Mouse (Mus musculus) neural tube, embryonic 11.5 days (tissue): Measurements from ENCODE around the gene Slc5a1. TPM values are rescaled to one million over a fixed set of nuclear protein-coding genes. Genes with fewer than 3 reads are reported as not detected.

ENCODE experiments used
- ATAC-seq: fragments of 200-750 bp; cut with Nextera tagmentation; 2 replicates; pipeline ENCODE4 v1.8.0; 2017; ENCODE audit warnings: moderate number of reproducible peaks, mild to moderate bottlenecking, moderate TSS enrichment, moderate library complexity; ENCODE audit not compliant: insufficient read depth, low FRiP score, low TSS enrichment
- DNase-seq: peaks from one replicate; pipeline ENCODE4 v3.0.0-alpha.2; 2015; ENCODE audit warnings: low spot score
- H3K27ac ChIP-seq: fragments of 300-500 bp; sonication (generic); 2 replicates; pipeline ENCODE4 v1.5.1; 2014; ENCODE audit warnings: low read depth, mild to moderate bottlenecking, low read length
- H3K27me3 ChIP-seq: fragments of 300-500 bp; sonication (generic); 2 replicates; pipeline ENCODE4 v1.6.1; 2014; ENCODE audit warnings: mild to moderate bottlenecking, low read length, mixed read lengths; ENCODE audit not compliant: control insufficient read depth, insufficient read depth
- H3K36me3 ChIP-seq: fragments of 300-500 bp; sonication (generic); 2 replicates; pipeline ENCODE4 v1.6.1; 2014; ENCODE audit warnings: mild to moderate bottlenecking, low read length, moderate library complexity, mixed read lengths; ENCODE audit not compliant: control insufficient read depth, insufficient read depth
- H3K4me1 ChIP-seq: fragments of 300-500 bp; sonication (generic); 2 replicates; pipeline ENCODE4 v1.6.1; 2014; ENCODE audit warnings: low read length, mixed read lengths; ENCODE audit not compliant: control insufficient read depth, insufficient read depth
- H3K4me2 ChIP-seq: fragments of 300-500 bp; sonication (generic); 2 replicates; pipeline ENCODE4 v1.6.1; 2014; ENCODE audit warnings: low read depth, mild to moderate bottlenecking, moderate library complexity
- H3K4me3 ChIP-seq: fragments of 300-500 bp; sonication (generic); 2 replicates; pipeline ENCODE4 v1.5.1; 2014; ENCODE audit warnings: low read depth, low read length
- H3K9ac ChIP-seq: fragments of 300-500 bp; sonication (generic); 2 replicates; pipeline ENCODE4 v1.6.1; 2014; ENCODE audit warnings: mild to moderate bottlenecking, low read length
- H3K9me3 ChIP-seq: fragments of 300-500 bp; sonication (generic); 2 replicates; pipeline ENCODE4 v1.6.1; 2016; ENCODE audit warnings: low read length; ENCODE audit not compliant: control insufficient read depth
- WGBS: fragments of 180-500 bp; shearing (Covaris S2); extraction: QIAGEN DNeasy Blood & Tissue Kit; methylation state at CpG from one replicate; pipeline ENCODE4 v1.1.7; 2014; 5-methylcytosine and 5-hydroxymethylcytosine counted together
- polyA plus RNA-seq: library from polyadenylated mRNA; unstranded; fragments of >200 nt; fragmentation: Nextera tagmentation; extraction: Ambion mirVana; gene quantifications from 2 replicates; pipeline ENCODE4 v1.2.1, GENCODE M21; 2014

Slc5a1 gene
- polyA plus RNA-seq, 1 experiment from 2014 or later: not detected

- Histone ChIP-seq H3K27me3 (no peaks in the 10 kb centered on the region), H3K9ac (no peak overlapping the region), H3K4me2 (no peak overlapping the region), H3K27ac (no peak overlapping the region), H3K9me3 (no peaks in the 10 kb centered on the region), H3K4me1 (no peaks in the 10 kb centered on the region), H3K4me3 (no peak overlapping the region), H3K36me3 (no peaks in the 10 kb centered on the region)
- DNase-seq: no peak
- no peak for ATAC-seq
- WGBS: 88% methylated on average over 13 of the region's 13 CpGs
Measured at GRCm38 (mm10) chr5:33202516-33203170, 98.6 kb downstream of the Slc5a1 start.

DNA sequence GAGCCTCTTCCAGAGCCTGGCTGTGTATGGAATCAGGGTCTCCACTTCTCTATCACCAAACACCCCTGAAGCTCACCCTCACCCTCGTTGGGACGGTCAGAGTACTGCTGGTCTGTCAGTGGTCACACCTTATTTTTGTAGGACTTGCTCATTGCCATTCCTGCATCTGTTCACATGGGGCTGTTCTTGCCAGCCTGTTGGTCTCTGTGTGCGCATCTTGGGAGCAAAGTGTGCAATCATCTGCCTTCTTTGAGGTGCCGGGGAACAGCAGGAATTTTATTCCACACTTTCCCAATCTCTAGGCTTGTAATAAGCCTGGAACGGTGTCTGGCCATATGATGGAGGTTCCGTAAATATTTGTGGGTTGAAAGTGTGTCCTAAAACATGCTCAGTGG is 99.1 kb downstream of the Slc5a1 start:
- Histone ChIP-seq H3K4me2 (no peak overlapping the region), H3K9ac (no peak overlapping the region), H3K9me3 (no peaks in the 10 kb centered on the region), H3K4me1 (no peaks in the 10 kb centered on the region), H3K36me3 (no peaks in the 10 kb centered on the region), H3K4me3 (no peak overlapping the region), H3K27ac (no peak overlapping the region), H3K27me3 (no peaks in the 10 kb centered on the region)
- DNase-seq (no peak), ATAC-seq (no peak)
- 82% methylated on average over 6 of the region's 6 CpGs for WGBS

- Histone ChIP-seq H3K27me3 (no peaks in the 10 kb centered on the region), H3K4me2 (0 out of 2 replicates have a peak overlapping the region, but pooled peaks have one; percentile 2), H3K4me1 (no peaks in the 10 kb centered on the region), H3K27ac (no peak overlapping the region), H3K9me3 (no peaks in the 10 kb centered on the region), H3K9ac (no peak overlapping the region), H3K36me3 (no peaks in the 10 kb centered on the region), H3K4me3 (no peak overlapping the region)
- 20% methylated on average over 9 of the region's 9 CpGs for WGBS
- DNase-seq (peak; percentile 84), ATAC-seq (no peak; the same call in 1 of the 2 replicates)
Measured at GRCm38 (mm10) chr5:33203691-33204242, 99.7 kb downstream of the Slc5a1 start.

DNA sequence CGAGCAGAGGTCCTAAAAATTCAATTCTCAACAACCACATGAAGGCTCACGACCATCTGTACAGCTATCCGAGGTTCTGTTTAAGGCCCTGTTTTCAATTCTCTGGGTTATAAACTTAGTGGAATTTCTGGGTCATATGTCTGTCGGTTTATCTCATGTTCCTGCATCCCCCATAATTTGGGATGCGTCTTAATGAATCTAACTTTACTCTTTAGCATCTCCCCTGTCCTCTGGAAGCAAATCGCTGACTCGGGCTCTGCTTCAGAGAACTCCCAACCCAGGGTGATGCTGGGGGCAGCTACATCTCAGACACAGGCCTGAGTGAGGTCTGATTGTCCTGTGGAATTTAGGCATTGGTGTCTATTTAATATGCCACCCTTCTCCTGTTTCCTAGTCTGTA is 100.3 kb downstream of the Slc5a1 start:
- 79% methylated on average over 7 of the region's 7 CpGs for WGBS
- no peak for ATAC-seq

DNA sequence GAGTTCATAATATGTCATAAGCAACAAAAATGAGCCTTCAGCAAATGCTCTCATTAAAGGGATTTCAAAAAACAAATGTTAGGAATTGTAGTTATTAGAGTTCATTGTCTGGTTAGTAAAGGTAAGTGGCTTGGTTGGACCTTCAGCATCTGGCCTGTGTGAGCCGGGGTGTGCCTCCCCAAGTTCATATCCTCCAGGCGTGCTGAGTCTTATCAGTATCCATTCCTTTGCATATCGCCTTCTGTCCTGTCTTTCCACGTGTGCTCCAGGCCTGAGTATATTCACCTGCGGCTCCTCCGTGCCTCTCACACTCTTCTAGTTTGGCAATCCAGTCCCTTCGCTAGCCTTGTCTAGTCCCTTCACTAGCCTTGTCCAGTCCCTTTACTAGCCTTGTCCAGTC is 102.3 kb downstream of the Slc5a1 start:
- DNase-seq (no peak), ATAC-seq (no peak)
- H3K4me2 ChIP-seq: no peak overlapping the region
- no peaks in the 10 kb centered on the region for H3K27me3 ChIP-seq
- no peak overlapping the region for H3K4me3 ChIP-seq
- H3K4me1 ChIP-seq: no peaks in the 10 kb centered on the region
- no peaks in the 10 kb centered on the region for H3K9me3 ChIP-seq
- 92% methylated on average over 7 of the region's 7 CpGs for WGBS
- H3K27ac ChIP-seq: no peak overlapping the region
- H3K9ac ChIP-seq: no peak overlapping the region
- H3K36me3 ChIP-seq: no peaks in the 10 kb centered on the region

More for the DNA sequence above, 100.3 kb downstream of the Slc5a1 start:
- DNase-seq: no peak
- Histone ChIP-seq H3K4me3 (no peak overlapping the region), H3K4me2 (no peak overlapping the region), H3K4me1 (no peaks in the 10 kb centered on the region), H3K27ac (no peak overlapping the region), H3K9ac (no peak overlapping the region), H3K36me3 (no peaks in the 10 kb centered on the region), H3K9me3 (no peaks in the 10 kb centered on the region), H3K27me3 (no peaks in the 10 kb centered on the region)

- Histone ChIP-seq H3K4me1 (no peaks in the 10 kb centered on the region), H3K4me2 (no peak overlapping the region), H3K27me3 (no peaks in the 10 kb centered on the region), H3K9ac (no peak overlapping the region), H3K9me3 (no peaks in the 10 kb centered on the region), H3K36me3 (no peaks in the 10 kb centered on the region), H3K27ac (no peak overlapping the region), H3K4me3 (no peak overlapping the region)
- DNase-seq: no peak
- ATAC-seq: no peak
- 62% methylated on average over 9 of the region's 9 CpGs for WGBS
Measured at GRCm38 (mm10) chr5:33207136-33207535, 103.1 kb downstream of the Slc5a1 start.

- 84% methylated on average over 14 of the region's 14 CpGs for WGBS
Measured at GRCm38 (mm10) chr5:33208533-33209245, 104.7 kb downstream of the Slc5a1 start.

DNA sequence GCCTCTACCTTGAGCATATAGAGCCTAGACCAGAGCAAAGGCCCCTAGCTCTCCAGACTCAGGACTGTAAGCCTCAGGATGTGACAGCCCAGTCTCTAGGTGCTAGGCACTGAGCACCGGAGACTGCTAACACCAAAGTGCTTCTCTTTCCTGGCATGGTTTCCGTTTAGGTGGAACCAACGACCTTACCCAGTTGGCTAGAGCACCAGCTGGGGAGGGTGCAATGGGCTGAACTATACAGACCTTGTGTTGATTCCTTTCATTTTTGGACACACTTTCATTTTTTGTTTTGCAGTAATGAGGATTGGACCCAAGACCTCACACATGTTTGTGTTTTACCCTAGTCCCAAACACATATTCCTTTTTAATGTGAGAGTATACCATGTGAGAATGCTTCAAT is 106.5 kb downstream of the Slc5a1 start:
- Histone ChIP-seq H3K4me3 (no peak overlapping the region), H3K9me3 (no peaks in the 10 kb centered on the region), H3K4me1 (no peaks in the 10 kb centered on the region), H3K27me3 (no peaks in the 10 kb centered on the region), H3K36me3 (no peaks in the 10 kb centered on the region), H3K4me2 (no peak overlapping the region), H3K9ac (no peak overlapping the region), H3K27ac (no peak overlapping the region)
- ATAC-seq (no peak), DNase-seq (no peak)
- WGBS: 95% methylated on average over 3 of the region's 3 CpGs

More at GRCm38 (mm10) chr5:33208533-33209245, 104.7 kb downstream of the Slc5a1 start:
- Histone ChIP-seq H3K27me3 (no peaks in the 10 kb centered on the region), H3K9me3 (no peaks in the 10 kb centered on the region), H3K36me3 (no peaks in the 10 kb centered on the region), H3K9ac (no peak overlapping the region), H3K27ac (no peak overlapping the region), H3K4me2 (no peak overlapping the region), H3K4me3 (no peak overlapping the region), H3K4me1 (no peaks in the 10 kb centered on the region)
- DNase-seq (no peak), ATAC-seq (no peak)

DNA sequence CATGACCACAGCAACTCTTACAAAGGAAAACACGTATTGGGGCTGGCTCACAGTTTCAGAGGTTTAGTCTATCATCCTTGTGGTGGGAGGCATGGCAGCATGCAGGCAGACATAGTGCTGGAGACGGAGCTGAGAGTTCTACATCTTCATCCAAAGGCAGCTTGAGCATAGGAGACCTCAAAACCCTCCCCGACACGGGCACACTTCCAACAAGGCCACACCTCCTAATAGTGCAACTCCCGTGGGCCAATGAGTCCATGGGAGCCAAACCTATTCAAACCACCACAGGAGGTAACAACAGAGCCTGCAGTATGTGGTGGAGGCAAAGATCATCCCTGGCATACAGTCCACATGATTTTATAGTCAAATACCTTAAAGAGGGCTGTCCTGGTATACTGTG is 107.2 kb downstream of the Slc5a1 start:
- DNase-seq: no peak
- no peaks in the 10 kb centered on the region for H3K27me3 ChIP-seq
- H3K9me3 ChIP-seq: no peaks in the 10 kb centered on the region
- 81% methylated on average over 5 of the region's 5 CpGs for WGBS
- no peaks in the 10 kb centered on the region for H3K36me3 ChIP-seq
- no peaks in the 10 kb centered on the region for H3K4me1 ChIP-seq
- no peak overlapping the region for H3K27ac ChIP-seq
- no peak for ATAC-seq
- H3K4me2 ChIP-seq: no peak overlapping the region
- no peak overlapping the region for H3K9ac ChIP-seq
- no peak overlapping the region for H3K4me3 ChIP-seq
